Mouse (Mus musculus) neural tube, embryonic 15.5 days (tissue): ENCODE measurements around the gene Ipo9. TPM values are rescaled to one million over a fixed set of nuclear protein-coding genes. Genes with fewer than 3 reads are reported as not detected.

Experiments used
- ATAC-seq: fragments of 200-750 bp; cut with Nextera tagmentation; 2 replicates; pipeline ENCODE4 v1.8.0; 2017; ENCODE audit warnings: mild to moderate bottlenecking, moderate TSS enrichment, moderate library complexity; ENCODE audit not compliant: low FRiP score
- H3K27ac ChIP-seq: fragments of 300-500 bp; sonication (generic); replicated peaks from 2 replicates; pipeline ENCODE4 v1.5.1; 2015; ENCODE audit warnings: mild to moderate bottlenecking, inconsistent platforms
- H3K27me3 ChIP-seq: fragments of 300-500 bp; sonication (generic); replicated peaks from 2 replicates; pipeline ENCODE4 v1.6.1; 2015; ENCODE audit warnings: inconsistent platforms
- H3K36me3 ChIP-seq: fragments of 300-500 bp; sonication (generic); 2 replicates; pipeline ENCODE4 v1.6.1; 2015; ENCODE audit warnings: inconsistent platforms
- H3K4me1 ChIP-seq: fragments of 300-500 bp; sonication (generic); 2 replicates; pipeline ENCODE4 v1.6.1; 2015; ENCODE audit warnings: inconsistent platforms
- H3K4me2 ChIP-seq: fragments of 300-500 bp; sonication (generic); 2 replicates; pipeline ENCODE4 v1.6.1; 2015; ENCODE audit warnings: inconsistent platforms, mild to moderate bottlenecking, moderate library complexity
- H3K4me3 ChIP-seq: fragments of 300-500 bp; sonication (generic); replicated peaks from 2 replicates; pipeline ENCODE4 v1.5.1; 2015; ENCODE audit warnings: mild to moderate bottlenecking, inconsistent platforms
- H3K9ac ChIP-seq: fragments of 300-500 bp; sonication (generic); replicated peaks from 2 replicates; pipeline ENCODE4 v1.6.1; 2015; ENCODE audit warnings: mild to moderate bottlenecking, inconsistent platforms
- H3K9me3 ChIP-seq: fragments of 300-500 bp; sonication (generic); replicated peaks from 2 replicates; pipeline ENCODE4 v1.6.1; 2016; ENCODE audit warnings: inconsistent platforms
- WGBS: fragments of 180-500 bp; shearing (Covaris S2); methylation state at CpG from one replicate; pipeline ENCODE4 v1.1.7; 2015; ENCODE audit warnings: mixed read lengths; 5-methylcytosine and 5-hydroxymethylcytosine counted together
- polyA plus RNA-seq: library from polyadenylated mRNA; unstranded; fragments of >200 nt; fragmentation: Nextera tagmentation; extraction: Ambion mirVana; gene quantifications from 2 replicates; pipeline ENCODE4 v1.2.1, GENCODE M21; 2015

The Ipo9 gene
- 100 and 109 TPM in 2 replicates for polyA plus RNA-seq

GRCm38 (mm10) chr1:135429901-135430668, at the start of gene Ipo9:
TSS of gene Ipo9 (minus strand) at chr1:135430499.
- H3K9me3 ChIP-seq = no peaks in the 10 kb centered on the region
- no peaks in the 10 kb centered on the region for H3K27me3 ChIP-seq
- under 1% methylated on average over 65 of the region's 65 CpGs for WGBS
- H3K4me1 ChIP-seq = peaks cover 42% of the 10 kb centered on the region
- H3K36me3 ChIP-seq = peaks cover 18% of the 10 kb centered on the region
- peak within 1 kb of the TSS; percentile 57 for H3K4me2 ChIP-seq
- peak; percentile 96 for ATAC-seq
- H3K27ac ChIP-seq = peak within 1 kb of the TSS; percentile 95
- H3K4me3 ChIP-seq = peak within 1 kb of the TSS; percentile 92
- peak within 1 kb of the TSS; percentile 89 for H3K9ac ChIP-seq

GRCm38 (mm10) chr1:135475571-135475895, 45.2 kb upstream of the Ipo9 start:
- Histone ChIP-seq H3K27ac (peak overlapping the region; percentile 64), H3K4me1 (peaks cover 10% of the 10 kb centered on the region), H3K9me3 (no peaks in the 10 kb centered on the region), H3K4me2 (no peak overlapping the region), H3K27me3 (no peaks in the 10 kb centered on the region), H3K9ac (no peak overlapping the region), H3K4me3 (no peak overlapping the region), H3K36me3 (peaks cover 27% of the 10 kb centered on the region)
- ATAC-seq = no peak
- WGBS = 81% methylated on average over 7 of the region's 7 CpGs

DNA sequence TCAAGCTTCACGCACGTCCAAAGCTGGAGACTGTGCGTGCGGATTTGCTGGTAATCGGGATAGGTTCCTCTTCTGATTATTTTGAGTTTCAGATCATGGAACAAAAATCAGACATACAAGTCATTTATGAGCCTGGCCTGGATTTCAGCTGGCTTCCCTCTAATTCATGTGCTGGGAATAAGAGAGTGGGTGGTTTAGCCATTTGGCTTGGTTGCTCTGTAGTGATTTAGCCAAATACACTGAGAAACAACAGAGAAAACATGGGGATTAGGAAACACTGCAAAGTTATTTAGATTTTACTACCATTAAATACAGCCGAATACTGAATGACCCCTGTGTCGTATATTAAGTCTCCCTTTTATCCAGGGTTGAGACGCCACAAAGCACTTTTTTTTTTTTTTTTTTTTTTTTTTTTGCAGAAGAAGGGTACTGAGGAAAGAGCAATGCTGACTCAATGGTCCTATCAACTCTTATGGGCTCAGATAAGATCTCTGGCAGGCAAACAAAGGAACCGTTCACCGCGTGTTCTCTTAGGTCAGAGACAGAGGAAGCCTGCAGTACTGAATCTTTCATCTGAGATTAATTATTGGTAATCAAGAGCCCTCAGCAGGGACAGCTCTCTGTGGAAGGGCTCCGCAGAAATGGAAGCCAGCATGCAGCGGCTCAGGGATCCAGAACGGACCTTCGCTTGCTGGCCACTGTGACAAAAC, 44.7 kb upstream of the Ipo9 start:
- H3K4me2 ChIP-seq = no peak overlapping the region
- no peak for ATAC-seq
- H3K27ac ChIP-seq = peak overlapping the region; percentile 64
- H3K9me3 ChIP-seq = no peaks in the 10 kb centered on the region
- 46% methylated on average over 15 of the region's 15 CpGs for WGBS
- H3K36me3 ChIP-seq = peaks cover 32% of the 10 kb centered on the region
- peaks cover 10% of the 10 kb centered on the region for H3K4me1 ChIP-seq
- no peak overlapping the region for H3K4me3 ChIP-seq
- H3K9ac ChIP-seq = no peak overlapping the region
- H3K27me3 ChIP-seq = no peaks in the 10 kb centered on the region

- WGBS = 77% methylated on average over 5 of the region's 5 CpGs
- H3K36me3 ChIP-seq = peaks cover 53% of the 10 kb centered on the region
Observed at GRCm38 (mm10) chr1:135472536-135472935, 42.2 kb upstream of the Ipo9 start.

DNA sequence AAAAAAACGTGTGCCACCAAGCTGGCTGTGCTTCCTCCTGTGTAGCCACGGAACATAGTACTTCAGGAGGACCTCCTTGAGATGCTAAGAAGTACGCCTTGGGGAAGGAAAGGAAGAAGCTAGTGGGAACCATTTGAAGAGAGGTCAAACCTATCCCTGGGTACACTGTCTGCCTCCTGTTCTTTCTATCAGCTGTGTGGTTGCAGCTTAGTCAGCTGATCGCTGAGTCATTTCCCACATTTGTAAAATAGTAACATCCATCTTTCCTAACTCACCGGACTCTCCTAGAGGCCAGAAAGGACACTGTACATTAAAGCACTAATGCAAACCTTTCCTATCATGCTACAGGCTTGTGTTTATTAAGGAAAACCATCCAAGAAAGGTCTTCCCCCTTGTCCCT, 41.4 kb upstream of the Ipo9 start:
- Histone ChIP-seq H3K4me1 (peaks cover 10% of the 10 kb centered on the region), H3K9me3 (no peaks in the 10 kb centered on the region), H3K9ac (no peak overlapping the region), H3K4me2 (no peak overlapping the region), H3K27me3 (no peaks in the 10 kb centered on the region), H3K27ac (no peak overlapping the region), H3K36me3 (peaks cover 60% of the 10 kb centered on the region), H3K4me3 (no peak overlapping the region)
- WGBS = 87% methylated on average over 5 of the region's 5 CpGs
- no peak for ATAC-seq

More at GRCm38 (mm10) chr1:135472536-135472935, 42.2 kb upstream of the Ipo9 start:
- Histone ChIP-seq H3K4me2 (no peak overlapping the region), H3K9ac (no peak overlapping the region), H3K9me3 (no peaks in the 10 kb centered on the region), H3K27ac (no peak overlapping the region), H3K4me3 (no peak overlapping the region), H3K27me3 (no peaks in the 10 kb centered on the region), H3K4me1 (peaks cover 10% of the 10 kb centered on the region)
- no peak for ATAC-seq

- H3K4me2 ChIP-seq = no peak overlapping the region
- H3K4me1 ChIP-seq = peaks cover 8% of the 10 kb centered on the region
- no peaks in the 10 kb centered on the region for H3K27me3 ChIP-seq
- 95% methylated on average over 13 of the region's 13 CpGs for WGBS
- peaks cover 72% of the 10 kb centered on the region for H3K36me3 ChIP-seq
- no peak for ATAC-seq
- H3K9ac ChIP-seq = no peak overlapping the region
- H3K4me3 ChIP-seq = no peak overlapping the region
- H3K9me3 ChIP-seq = no peaks in the 10 kb centered on the region
- no peak overlapping the region for H3K27ac ChIP-seq
Observed at GRCm38 (mm10) chr1:135470546-135470945, 40.2 kb upstream of the Ipo9 start.

DNA sequence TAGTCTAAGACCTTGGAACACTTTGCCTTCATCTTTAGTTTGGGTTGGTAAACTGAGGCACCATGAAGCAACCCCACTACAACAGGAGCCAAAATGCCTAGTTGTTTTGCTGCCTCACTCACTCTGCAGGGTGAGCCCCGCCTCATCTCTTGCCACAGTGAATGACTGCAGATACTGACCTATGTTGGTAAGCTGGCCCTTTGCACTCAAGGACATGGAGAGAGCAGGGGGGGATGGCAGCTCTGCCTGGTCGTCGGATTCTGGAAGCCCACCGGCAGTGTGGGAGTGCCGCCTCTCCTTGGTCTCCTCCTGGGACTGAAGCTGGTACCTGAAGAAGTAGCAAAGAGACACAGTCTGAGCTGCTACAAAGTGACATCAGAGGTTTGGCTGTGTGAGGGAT, 37.2 kb upstream of the Ipo9 start:
- ATAC-seq = no peak
- Histone ChIP-seq H3K4me2 (no peak overlapping the region), H3K4me3 (no peak overlapping the region), H3K9me3 (no peaks in the 10 kb centered on the region), H3K36me3 (peaks cover 97% of the 10 kb centered on the region), H3K4me1 (0 out of 2 replicates have a peak, but pooled peaks cover 6% of the 10 kb centered on the region), H3K27ac (no peak overlapping the region), H3K27me3 (no peaks in the 10 kb centered on the region), H3K9ac (no peak overlapping the region)
- WGBS = 98% methylated on average over 5 of the region's 5 CpGs

GRCm38 (mm10) chr1:135466935-135467334, 36.6 kb upstream of the Ipo9 start:
- Histone ChIP-seq H3K27ac (no peak overlapping the region), H3K36me3 (peaks cover 97% of the 10 kb centered on the region), H3K4me1 (0 out of 2 replicates have a peak, but pooled peaks cover 6% of the 10 kb centered on the region), H3K9me3 (no peaks in the 10 kb centered on the region), H3K4me3 (no peak overlapping the region), H3K9ac (no peak overlapping the region), H3K27me3 (no peaks in the 10 kb centered on the region), H3K4me2 (no peak overlapping the region)
- WGBS = 74% methylated on average over 3 of the region's 3 CpGs
- no peak for ATAC-seq

- no peak overlapping the region for H3K27ac ChIP-seq
- 0 out of 2 replicates have a peak, but pooled peaks cover 6% of the 10 kb centered on the region for H3K4me1 ChIP-seq
- 92% methylated on average over 19 of the region's 19 CpGs for WGBS
- H3K4me2 ChIP-seq = no peak overlapping the region
- H3K4me3 ChIP-seq = no peak overlapping the region
- peaks cover 89% of the 10 kb centered on the region for H3K36me3 ChIP-seq
- H3K27me3 ChIP-seq = no peaks in the 10 kb centered on the region
- no peaks in the 10 kb centered on the region for H3K9me3 ChIP-seq
- no peak for ATAC-seq
- H3K9ac ChIP-seq = no peak overlapping the region
Observed at GRCm38 (mm10) chr1:135465734-135466133, 35.4 kb upstream of the Ipo9 start.

DNA sequence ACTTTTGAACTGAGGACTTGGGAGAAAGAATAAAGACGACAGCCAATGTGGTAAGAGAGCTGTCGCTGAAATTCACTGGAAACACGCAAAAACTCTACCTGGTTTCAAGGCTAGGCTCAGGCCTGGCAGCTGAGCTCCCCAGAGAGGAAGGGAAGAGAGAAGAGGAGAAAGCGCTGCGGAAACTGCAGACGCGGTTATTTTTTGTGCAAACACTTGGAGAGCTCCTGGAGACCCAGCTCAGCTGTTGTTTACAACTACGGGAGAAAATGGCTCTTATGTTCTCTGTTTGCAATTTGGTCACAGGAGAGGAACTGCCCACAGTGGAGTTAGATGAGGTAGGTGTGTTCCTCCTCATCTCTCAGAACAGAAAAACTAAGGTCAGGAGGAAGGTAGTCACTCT, 32.4 kb upstream of the Ipo9 start:
- Histone ChIP-seq H3K9ac (no peak overlapping the region), H3K4me2 (no peak overlapping the region), H3K27ac (no peak overlapping the region), H3K36me3 (peaks cover 91% of the 10 kb centered on the region), H3K27me3 (no peaks in the 10 kb centered on the region), H3K4me3 (no peak overlapping the region), H3K4me1 (0 out of 2 replicates have a peak, but pooled peaks cover 6% of the 10 kb centered on the region), H3K9me3 (no peaks in the 10 kb centered on the region)
- ATAC-seq = no peak
- WGBS = 85% methylated on average over 8 of the region's 8 CpGs

- H3K4me3 ChIP-seq = no peak overlapping the region
- H3K4me1 ChIP-seq = 0 out of 2 replicates have a peak, but pooled peaks cover 6% of the 10 kb centered on the region
- WGBS = 70% methylated on average over 4 of the region's 4 CpGs
- no peak for ATAC-seq
- no peaks in the 10 kb centered on the region for H3K27me3 ChIP-seq
- H3K4me2 ChIP-seq = no peak overlapping the region
- H3K27ac ChIP-seq = no peak overlapping the region; the same call in 1 of the 2 replicates
- no peak overlapping the region for H3K9ac ChIP-seq
- peaks cover 91% of the 10 kb centered on the region for H3K36me3 ChIP-seq
- H3K9me3 ChIP-seq = no peaks in the 10 kb centered on the region
Observed at GRCm38 (mm10) chr1:135462304-135462703, 32.0 kb upstream of the Ipo9 start.
